Mouse (Mus musculus): ENCODE results near the gene Adgrg6. TPM values are rescaled to one million over a fixed set of nuclear protein-coding genes. Genes with fewer than 3 reads are reported as not detected.

Gene Adgrg6
- polyA plus RNA-seq, 1 experiment from 2014 or later, result 2.0 TPM

- Histone ChIP-seq H3K4me1 (no peaks in the 10 kb centered on the region), H3K27ac (replicated peaks) (no peak overlapping the region), H3K9ac (replicated peaks) (no peak overlapping the region), H3K4me3 (replicated peaks) (no peak overlapping the region), H3K4me2 (no peak overlapping the region), H3K27me3 (replicated peaks) (no peaks in the 10 kb centered on the region), H3K9me3 (replicated peaks) (no peaks in the 10 kb centered on the region), H3K36me3 (no peaks in the 10 kb centered on the region)
- 95% methylated on average over 10 of the region's 10 CpGs for WGBS
- ATAC-seq (ENCODE audit: low FRiP score), result no peak
These were observed 86.1 kb downstream of the Adgrg6 start for GRCm38 (mm10) chr10:14459330-14459729.

- H3K9me3 ChIP-seq (replicated peaks), result no peaks in the 10 kb centered on the region
- 58% methylated on average over 4 of the region's 4 CpGs for WGBS
- H3K36me3 ChIP-seq, result no peaks in the 10 kb centered on the region
- no peak overlapping the region for H3K4me2 ChIP-seq
- no peaks in the 10 kb centered on the region for H3K4me1 ChIP-seq
- no peak overlapping the region for H3K4me3 ChIP-seq (replicated peaks)
- no peak overlapping the region for H3K9ac ChIP-seq (replicated peaks)
- ATAC-seq (ENCODE audit: low FRiP score), result no peak
- no peak overlapping the region for H3K27ac ChIP-seq (replicated peaks)
- H3K27me3 ChIP-seq (replicated peaks), result no peaks in the 10 kb centered on the region
These were observed 91.0 kb downstream of the Adgrg6 start for GRCm38 (mm10) chr10:14454481-14454880.

GRCm38 (mm10) chr10:14451811-14452210 lies 93.6 kb downstream of the Adgrg6 start:
- Histone ChIP-seq H3K4me2 (no peak overlapping the region), H3K27ac (replicated peaks) (no peak overlapping the region), H3K4me1 (no peaks in the 10 kb centered on the region), H3K36me3 (no peaks in the 10 kb centered on the region), H3K9me3 (replicated peaks) (no peaks in the 10 kb centered on the region), H3K4me3 (replicated peaks) (no peak overlapping the region), H3K9ac (replicated peaks) (no peak overlapping the region), H3K27me3 (replicated peaks) (no peaks in the 10 kb centered on the region)
- WGBS, result 29% methylated on average over 3 of the region's 3 CpGs
- ATAC-seq (ENCODE audit: low FRiP score), result 0 out of 2 replicates have a peak, but pooled peaks have one; percentile 55

GRCm38 (mm10) chr10:14450073-14450472 lies 95.4 kb downstream of the Adgrg6 start:
- Histone ChIP-seq H3K4me3 (replicated peaks) (no peak overlapping the region), H3K4me1 (no peaks in the 10 kb centered on the region), H3K36me3 (no peaks in the 10 kb centered on the region), H3K4me2 (no peak overlapping the region), H3K27me3 (replicated peaks) (no peaks in the 10 kb centered on the region), H3K9ac (replicated peaks) (no peak overlapping the region), H3K27ac (replicated peaks) (no peak overlapping the region), H3K9me3 (replicated peaks) (no peaks in the 10 kb centered on the region)
- 79% methylated on average over 7 of the region's 7 CpGs for WGBS
- ATAC-seq (ENCODE audit: low FRiP score), result no peak

DNA sequence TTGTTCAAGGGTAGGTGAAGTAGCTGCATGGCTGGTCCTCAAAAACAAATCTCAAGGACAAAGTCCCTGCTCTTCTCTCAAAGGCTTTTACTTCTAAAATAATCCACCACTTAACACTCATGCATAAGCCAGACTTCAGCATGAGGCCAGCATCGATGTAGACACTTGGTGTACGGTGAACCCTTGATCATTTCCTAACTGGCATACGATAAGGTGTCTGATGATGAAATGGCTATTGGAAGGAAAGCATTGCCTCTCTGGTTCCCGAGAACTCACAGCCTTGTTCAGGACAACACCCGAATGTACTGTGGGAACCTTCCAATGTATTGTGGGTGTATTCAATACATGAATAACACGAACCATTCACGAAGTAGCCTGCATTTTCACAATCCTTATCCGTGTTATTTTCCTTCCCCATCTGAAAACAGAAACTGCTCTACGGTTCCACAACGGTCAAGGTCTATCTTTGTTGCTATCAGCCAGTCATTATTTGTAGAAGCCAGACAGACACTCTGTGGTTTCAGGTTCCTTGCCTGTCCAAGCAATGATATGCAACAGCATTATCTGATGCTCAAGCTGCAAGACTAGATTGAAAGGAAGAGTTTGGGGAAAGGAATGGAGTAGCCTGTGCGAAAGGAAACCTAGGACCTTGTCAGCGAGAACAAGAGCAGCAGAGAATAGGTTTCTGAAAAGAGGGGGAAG lies 99.7 kb downstream of the Adgrg6 start:
- Histone ChIP-seq H3K36me3 (no peaks in the 10 kb centered on the region), H3K4me2 (no peak overlapping the region), H3K27me3 (replicated peaks) (no peaks in the 10 kb centered on the region), H3K4me1 (no peaks in the 10 kb centered on the region), H3K9ac (replicated peaks) (no peak overlapping the region), H3K9me3 (replicated peaks) (no peaks in the 10 kb centered on the region), H3K27ac (replicated peaks) (no peak overlapping the region), H3K4me3 (replicated peaks) (no peak overlapping the region)
- ATAC-seq (ENCODE audit: low FRiP score), result no peak
- 86% methylated on average over 12 of the region's 12 CpGs for WGBS

- Histone ChIP-seq H3K27me3 (replicated peaks) (no peaks in the 10 kb centered on the region), H3K4me2 (no peak overlapping the region), H3K27ac (replicated peaks) (no peak overlapping the region), H3K9me3 (replicated peaks) (no peaks in the 10 kb centered on the region), H3K4me1 (no peaks in the 10 kb centered on the region), H3K36me3 (no peaks in the 10 kb centered on the region), H3K4me3 (replicated peaks) (no peak overlapping the region), H3K9ac (replicated peaks) (no peak overlapping the region)
- WGBS, result 88% methylated on average over 9 of the region's 9 CpGs
- no peak for ATAC-seq (ENCODE audit: low FRiP score)
These were observed 104.4 kb downstream of the Adgrg6 start for GRCm38 (mm10) chr10:14440860-14441579.

DNA sequence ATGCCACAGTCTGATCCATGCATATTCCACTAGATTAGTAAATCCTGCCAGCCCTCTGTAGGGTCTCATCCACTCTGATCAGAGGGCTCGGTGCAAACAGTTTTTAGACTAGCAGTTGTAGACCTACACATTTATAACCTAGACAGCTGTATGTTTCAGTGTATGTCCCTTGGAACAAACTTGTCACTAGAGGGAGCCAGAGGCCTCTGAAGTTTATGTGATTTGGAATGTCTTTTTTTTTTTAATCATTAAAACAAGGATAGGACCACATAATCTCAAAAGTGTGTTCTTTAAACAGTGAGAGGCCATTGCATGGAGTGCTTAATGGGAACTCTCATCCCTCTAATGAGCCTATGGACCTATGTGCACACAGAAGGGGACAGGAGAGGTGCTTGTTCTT lies 141.4 kb downstream of the Adgrg6 start:
- Histone ChIP-seq H3K27ac (replicated peaks) (no peak overlapping the region), H3K9ac (replicated peaks) (no peak overlapping the region), H3K4me3 (replicated peaks) (no peak overlapping the region), H3K4me2 (no peak overlapping the region), H3K4me1 (no peaks in the 10 kb centered on the region), H3K36me3 (0 out of 2 replicates have a peak, but pooled peaks cover 2% of the 10 kb centered on the region), H3K27me3 (replicated peaks) (no peaks in the 10 kb centered on the region), H3K9me3 (replicated peaks) (peaks cover 14% of the 10 kb centered on the region; the same call in 1 of the 2 replicates)
- WGBS, result 86% methylated on average over 1 of the region's 1 CpGs
- ATAC-seq (ENCODE audit: low FRiP score), result no peak

DNA sequence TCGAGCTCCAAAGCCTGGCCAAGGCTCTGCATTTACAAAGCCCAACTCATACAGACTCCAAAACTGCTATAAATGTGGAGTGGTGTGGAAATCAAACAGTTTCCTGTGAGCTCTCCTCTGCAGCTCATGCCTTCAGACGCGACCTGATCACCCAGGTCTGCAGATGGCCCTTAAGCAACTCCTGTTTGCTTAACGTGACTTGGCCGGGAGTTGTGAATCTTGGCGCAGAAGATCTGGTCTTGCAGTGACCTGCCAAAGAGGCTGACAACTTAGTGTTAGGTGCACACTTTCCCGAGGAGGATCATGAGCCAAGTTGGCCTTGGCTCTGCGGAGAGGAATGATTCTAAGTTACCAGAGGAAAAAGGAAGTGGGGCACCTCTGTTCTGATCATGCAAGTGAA lies 143.7 kb downstream of the Adgrg6 start:
- Histone ChIP-seq H3K27me3 (replicated peaks) (no peaks in the 10 kb centered on the region), H3K9me3 (replicated peaks) (peaks cover 3% of the 10 kb centered on the region; the same call in 1 of the 2 replicates)
- 86% methylated on average over 8 of the region's 8 CpGs for WGBS

GRCm38 (mm10) chr10:14391025-14391639 lies 154.3 kb downstream of the Adgrg6 start:
- Histone ChIP-seq H3K4me2 (peak overlapping the region; percentile 21), H3K4me1 (no peaks in the 10 kb centered on the region), H3K9me3 (replicated peaks) (no peaks in the 10 kb centered on the region), H3K27me3 (replicated peaks) (no peaks in the 10 kb centered on the region), H3K27ac (replicated peaks) (no peak overlapping the region), H3K9ac (replicated peaks) (no peak overlapping the region), H3K36me3 (no peaks in the 10 kb centered on the region), H3K4me3 (replicated peaks) (no peak overlapping the region)
- peak; percentile 95 for ATAC-seq (ENCODE audit: low FRiP score)
- WGBS, result 14% methylated on average over 11 of the region's 11 CpGs

More for the DNA sequence above, 143.7 kb downstream of the Adgrg6 start:
- ATAC-seq (ENCODE audit: low FRiP score), result no peak
- H3K4me1 ChIP-seq, result no peaks in the 10 kb centered on the region
- 0 out of 2 replicates have a peak, but pooled peaks cover 2% of the 10 kb centered on the region for H3K36me3 ChIP-seq
- H3K4me2 ChIP-seq, result no peak overlapping the region
- H3K9ac ChIP-seq (replicated peaks), result no peak overlapping the region
- H3K4me3 ChIP-seq (replicated peaks), result no peak overlapping the region
- no peak overlapping the region for H3K27ac ChIP-seq (replicated peaks)

- Histone ChIP-seq H3K27ac (replicated peaks) (no peak overlapping the region), H3K36me3 (no peaks in the 10 kb centered on the region)
- WGBS, result 86% methylated on average over 5 of the region's 5 CpGs
These were observed 159.9 kb downstream of the Adgrg6 start for GRCm38 (mm10) chr10:14385574-14385973.

DNA sequence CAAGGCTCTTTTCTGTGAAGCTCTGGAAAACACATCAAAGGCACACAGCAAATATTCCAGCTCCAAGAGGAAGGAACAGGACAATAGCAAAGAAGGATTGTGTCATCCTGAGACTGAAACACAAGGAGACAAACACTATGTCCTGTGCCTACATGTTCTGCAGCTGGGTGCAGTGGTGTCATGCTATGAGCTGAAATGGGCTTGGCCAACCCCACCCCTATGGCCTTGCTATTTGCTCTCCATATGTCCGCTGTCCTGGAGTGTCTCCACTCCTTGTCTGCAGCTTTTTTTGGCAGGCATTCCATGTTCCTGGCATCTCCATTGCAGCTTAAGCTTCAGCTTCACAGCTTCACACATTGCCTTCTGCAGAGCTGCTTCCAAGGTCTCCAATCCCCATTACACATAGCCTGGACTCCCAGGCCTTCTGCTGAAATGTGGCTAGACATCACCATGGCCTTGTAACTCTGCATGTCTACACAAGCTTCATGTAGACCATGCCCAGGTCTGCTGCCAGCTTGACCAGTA lies 180.3 kb downstream of the Adgrg6 start:
- Histone ChIP-seq H3K4me3 (replicated peaks) (no peak overlapping the region), H3K27me3 (replicated peaks) (no peaks in the 10 kb centered on the region), H3K9ac (replicated peaks) (no peak overlapping the region), H3K36me3 (no peaks in the 10 kb centered on the region), H3K9me3 (replicated peaks) (no peaks in the 10 kb centered on the region), H3K4me2 (no peak overlapping the region), H3K27ac (replicated peaks) (no peak overlapping the region), H3K4me1 (no peaks in the 10 kb centered on the region)
- ATAC-seq (ENCODE audit: low FRiP score), result no peak
- WGBS, result 93% methylated on average over 1 of the region's 1 CpGs

More at GRCm38 (mm10) chr10:14385574-14385973, 159.9 kb downstream of the Adgrg6 start:
- no peak overlapping the region for H3K9ac ChIP-seq (replicated peaks)
- no peaks in the 10 kb centered on the region for H3K27me3 ChIP-seq (replicated peaks)
- no peak overlapping the region for H3K4me2 ChIP-seq
- no peak overlapping the region for H3K4me3 ChIP-seq (replicated peaks)
- ATAC-seq (ENCODE audit: low FRiP score), result no peak
- H3K4me1 ChIP-seq, result no peaks in the 10 kb centered on the region
- H3K9me3 ChIP-seq (replicated peaks), result no peaks in the 10 kb centered on the region
